In the genomic region with DNA sequence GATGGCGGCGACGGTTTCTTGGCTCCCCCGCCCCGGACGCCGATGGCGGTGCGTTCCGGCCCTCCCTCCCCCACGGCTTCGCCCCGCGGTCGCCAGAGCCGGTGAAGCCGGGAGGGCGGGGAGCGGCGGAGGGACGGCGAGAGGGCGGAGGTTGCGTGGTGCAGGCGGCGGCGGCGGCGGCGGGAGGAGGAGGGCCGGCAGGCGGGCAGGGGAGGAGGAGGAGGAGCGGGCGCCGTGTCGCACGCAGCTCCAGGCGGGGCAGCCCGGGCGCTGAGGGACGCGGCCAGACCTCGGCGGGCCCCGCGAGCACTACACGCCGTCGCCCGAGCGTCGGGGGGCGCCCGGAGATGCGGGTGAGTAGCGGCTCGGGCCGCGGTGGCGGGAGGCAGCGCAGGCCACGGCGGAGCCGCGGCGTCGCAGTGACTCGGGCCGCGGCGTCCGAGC, we compare ENCODE assay signal across 7 mouse cellular contexts. TPM values are rescaled to one million over a fixed set of nuclear protein-coding genes. Genes with fewer than 3 reads are reported as not detected.
DNase-seq lines count a peak whose midpoint lies in the region; ATAC-seq and TF ChIP-seq lines count a peak whose summit lies in the region.

No protein-coding gene starts in this region.

- peak; percentile 88 for ATAC-seq in midbrain, embryonic 12.5 days (ENCODE audit: low FRiP score, low read depth)

- H3K27me3 ChIP-seq in limb, embryonic 10.5 days (ENCODE audit: low read depth, poor library complexity, severe bottlenecking) = no peaks in the 10 kb centered on the region
- H3K27me3 ChIP-seq in midbrain, embryonic 12.5 days = no peaks in the 10 kb centered on the region
- no peaks in the 10 kb centered on the region for H3K27me3 ChIP-seq in small intestine, adult 2 months (ENCODE audit: control insufficient read depth, insufficient read depth, low read length)

- WGBS in limb, embryonic 10.5 days = under 1% methylated on average over 56 of the region's 72 CpGs
- WGBS in midbrain, embryonic 12.5 days = 0% methylated on average over 29 of the region's 72 CpGs
- WGBS in small intestine, adult 2 months = 2% methylated on average over 67 of the region's 72 CpGs

- no peaks in the 10 kb centered on the region for H3K36me3 ChIP-seq in limb, embryonic 10.5 days
- no peaks in the 10 kb centered on the region for H3K36me3 ChIP-seq in midbrain, embryonic 12.5 days
- H3K36me3 ChIP-seq in small intestine, adult 2 months (ENCODE audit: control insufficient read depth, insufficient read depth, low read length) = no peaks in the 10 kb centered on the region

- DNase-seq in adrenal gland, postnatal 10 days = peak; percentile 92
- peak; percentile 39 for DNase-seq in embryo, embryonic 11.5 days (ENCODE audit: low read depth, low spot score)
- DNase-seq in gastrocnemius, postnatal 4 days (ENCODE audit: low spot score in 2 of 2) = peak; percentile 76 to 84
- DNase-seq in kidney, adult 11 months = peak; percentile 82
- peak; percentile 84 for DNase-seq in limb, embryonic 10.5 days (ENCODE audit: low spot score)

- H3K4me3 ChIP-seq in limb, embryonic 10.5 days = peak overlapping the region; percentile 91
- peak overlapping the region; percentile 99 for H3K4me3 ChIP-seq in midbrain, embryonic 12.5 days
- H3K4me3 ChIP-seq in small intestine, adult 2 months (ENCODE audit: low read depth, low read length) = peak overlapping the region; percentile 96

- H3K4me1 ChIP-seq in limb, embryonic 10.5 days = peaks cover 13% of the 10 kb centered on the region
- peaks cover 31% of the 10 kb centered on the region for H3K4me1 ChIP-seq in midbrain, embryonic 12.5 days
- H3K4me1 ChIP-seq in small intestine, adult 2 months (ENCODE audit: control insufficient read depth, insufficient read depth, insufficient read length, low read length) = 0 out of 2 replicates have a peak, but pooled peaks cover 2% of the 10 kb centered on the region

- H3K27ac ChIP-seq in limb, embryonic 10.5 days = peak overlapping the region; percentile 99
- peak overlapping the region; percentile 98 for H3K27ac ChIP-seq in midbrain, embryonic 12.5 days (replicated peaks)
- H3K27ac ChIP-seq in small intestine, adult 2 months (ENCODE audit: insufficient read depth, low read depth, low read length) = peak overlapping the region; percentile 87

- peak; percentile 46 for TF ChIP-seq POLR2A in small intestine, adult 2 months (IDR thresholded peaks at IDR 0.05; ENCODE audit: low read depth, low read length)

- H3K9me3 ChIP-seq in limb, embryonic 10.5 days (replicated peaks) = no peaks in the 10 kb centered on the region
- H3K9me3 ChIP-seq in midbrain, embryonic 12.5 days = no peaks in the 10 kb centered on the region

- peak overlapping the region; percentile 99 for H3K9ac ChIP-seq in midbrain, embryonic 12.5 days (replicated peaks)

- peak overlapping the region; percentile 84 for H3K4me2 ChIP-seq in midbrain, embryonic 12.5 days (replicated peaks)

- no peak for TF ChIP-seq CTCF in small intestine, adult 2 months (IDR thresholded peaks at IDR 0.05; ENCODE audit: extremely low read depth, insufficient read length, insufficient replicate concordance, low read depth, low read length)

RNA-seq across cellular contexts. Expression of a gene that starts 1.0 kb away (rescaled TPM):
- 100 to 1,000 TPM in 1 of 2 experiments, 10 to 100 TPM in 1; 90.2 to 105 TPM for total RNA-seq in adrenal gland, postnatal 10 days (2021)
- total RNA-seq in gastrocnemius, postnatal 4 days (2021) = 100 to 1,000 TPM in 1 of 2 experiments, 10 to 100 TPM in 1; 89.5 to 109 TPM
- 161 and 166 TPM in 2 replicates for polyA plus RNA-seq in limb, embryonic 10.5 days (2016; fragmentation: Nextera tagmentation; extraction: Ambion mirVana)
- polyA plus RNA-seq in midbrain, embryonic 12.5 days (2016; fragmentation: Nextera tagmentation; extraction: Ambion mirVana) = 174 and 188 TPM in 2 replicates
- polyA plus RNA-seq in small intestine, adult 2 months (2012; rRNA removed) = 6.0 and 8.9 TPM in 2 replicates

Comparison
In these comparisons a context has a peak if more than half of its experiments do, and no peak if none do; other contexts are left out.
1. Peak in every context shown above with its lines: DNase-seq, ATAC-seq, H3K4me3 ChIP-seq and H3K27ac ChIP-seq.
2. DNase-seq: peak in every context shown above with its lines; median percentile 92 in adrenal gland, postnatal 10 days; 84 in limb, embryonic 10.5 days; 82 in kidney, adult 11 months; 80 in gastrocnemius, postnatal 4 days; 39 in embryo, embryonic 11.5 days.
3. RNA of a gene that starts 1.0 kb away (polyA plus RNA-seq): 174 to 188 TPM in midbrain, embryonic 12.5 days and 161 to 166 TPM in limb, embryonic 10.5 days; 6.0 to 8.9 TPM in small intestine, adult 2 months; every median in the first group is over 10 times any median in the second.